Mouse (Mus musculus) monocyte, adult 2 months (primary cell): ENCODE data around the gene Olfr481.

ENCODE experiments used
- DNase-seq, 2 experiments: peaks; one replicate each; pipeline ENCODE4 v3.0.0; 2022; ENCODE audit warnings: low spot score in 2 of 2, low read depth in 1 of 2

Gene Olfr481

GRCm38 (mm10) chr7:108079555-108079954, at the start of gene Olfr481:
Gene Olfr481, plus strand, starts transcription at chr7:108079855.
- no peak for DNase-seq

- DNase-seq, result no peak
Observed at GRCm38 (mm10) chr7:108033889-108034288, 45.8 kb upstream of the Olfr481 start, which contains the start of gene Olfr478. Gene Olfr478, minus strand, starts transcription at chr7:108033989.

- DNase-seq, result no peak
Observed at GRCm38 (mm10) chr7:108050393-108050792, 29.3 kb upstream of the Olfr481 start, which contains the start of gene Olfr479. Gene Olfr479, plus strand, starts transcription at chr7:108050693.

- DNase-seq, result no peak
Observed at GRCm38 (mm10) chr7:108067246-108067645, 12.4 kb upstream of the Olfr481 start, which contains the start of gene Olfr480. Gene Olfr480, minus strand, starts transcription at chr7:108067346.

- DNase-seq, result no peak
Observed at GRCm38 (mm10) chr7:108097486-108097885, 17.8 kb downstream of the Olfr481 start, which contains the start of gene Olfr482. Gene Olfr482, minus strand, starts transcription at chr7:108097586.

GRCm38 (mm10) chr7:108100549-108100948, 20.9 kb downstream of the Olfr481 start, which contains the start of gene Olfr483:
Gene Olfr483, plus strand, starts transcription at chr7:108100849.
- no peak for DNase-seq

GRCm38 (mm10) chr7:108120681-108121080, 41.0 kb downstream of the Olfr481 start:
- DNase-seq, result no peak

- no peak for DNase-seq
Observed at GRCm38 (mm10) chr7:108121416-108121815, 41.8 kb downstream of the Olfr481 start.

- DNase-seq, result no peak
Observed at GRCm38 (mm10) chr7:108127349-108127748, 47.7 kb downstream of the Olfr481 start, which contains the start of gene Olfr484. Gene Olfr484, minus strand, starts transcription at chr7:108127449.
